Mouse (Mus musculus): ENCODE results near the gene Lyst.

- TF ChIP-seq CTCF (IDR thresholded peaks at IDR 0.05; ENCODE audit: borderline replicate concordance, insufficient read depth, low read length) (no peak), POLR2A (IDR thresholded peaks at IDR 0.05; ENCODE audit: low read depth, low read length) (no peak)
Observed at GRCm38 (mm10) chr13:13775778-13776494, 185.7 kb downstream of the Lyst start.

Data from embryonic fibroblast, embryonic 13.5 days (primary cell).